Mouse (Mus musculus) gastrocnemius, postnatal 36 days (tissue): ENCODE data around the gene Gm1123. TPM values are rescaled to one million over a fixed set of nuclear protein-coding genes. Genes with fewer than 3 reads are reported as not detected.

Experiments used
- DNase-seq, 2 experiments: peaks; one replicate each; pipeline ENCODE4 v3.0.0; 2022
- intact Hi-C: fragments of 180-260 bp; cut with DNase I; formaldehyde crosslinking; loops from one replicate; pipeline ENCODE4 v1.15.1; 2025
- total RNA-seq, 2 experiments: library from RNA; stranded (reverse); gene quantifications; 2 replicates each; pipeline ENCODE4 v1.2.3; 2021

The Gm1123 gene
- total RNA-seq, 2 experiments from 2014 or later = not detected

DNA sequence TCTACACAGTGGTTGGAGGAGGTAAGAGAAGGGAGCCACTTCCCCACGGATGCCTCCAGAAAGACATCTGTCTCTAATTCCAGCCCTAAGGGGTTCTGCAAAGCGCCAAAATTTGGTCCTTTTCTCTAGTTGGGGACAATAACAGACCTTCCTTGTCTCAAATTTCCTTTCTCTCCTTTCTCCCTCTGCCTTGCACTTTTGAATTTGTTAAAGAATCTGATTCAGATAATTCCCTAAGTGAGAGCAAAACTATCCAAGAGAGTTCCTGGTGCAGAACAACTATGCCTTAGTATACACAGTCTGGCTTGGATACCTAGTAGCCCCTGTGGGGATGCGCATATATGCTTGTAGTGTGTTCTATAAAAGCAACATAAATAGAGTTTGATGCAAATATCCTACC is 75.7 kb downstream of the Gm1123 start:
- intact Hi-C loops = loop anchor here (10.0 kb wide), 1 partner anchor 345 kb away; no protein-coding TSS in a partner anchor
- DNase-seq = no peak

DNA sequence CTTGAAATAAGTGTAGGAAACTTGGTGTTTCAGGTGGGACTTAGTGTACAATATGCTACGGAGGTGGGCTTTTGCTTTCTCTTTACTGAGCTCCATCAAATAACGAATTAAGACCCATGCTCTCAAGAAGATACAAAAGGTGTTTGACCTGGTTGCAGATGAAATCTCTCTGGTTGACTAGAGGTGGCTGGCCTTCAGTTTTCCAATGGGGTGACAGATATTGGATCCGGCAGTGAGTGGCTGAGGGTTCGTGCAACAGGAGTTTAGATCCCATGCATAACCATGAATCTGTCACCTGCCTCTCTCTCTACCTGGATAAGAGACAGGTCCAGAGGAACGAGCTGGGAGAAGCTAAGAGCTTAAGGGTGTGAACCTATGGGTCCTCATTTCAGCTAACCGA is 76.9 kb downstream of the Gm1123 start:
- no peak for DNase-seq
- intact Hi-C loops = no loop called here

DNA sequence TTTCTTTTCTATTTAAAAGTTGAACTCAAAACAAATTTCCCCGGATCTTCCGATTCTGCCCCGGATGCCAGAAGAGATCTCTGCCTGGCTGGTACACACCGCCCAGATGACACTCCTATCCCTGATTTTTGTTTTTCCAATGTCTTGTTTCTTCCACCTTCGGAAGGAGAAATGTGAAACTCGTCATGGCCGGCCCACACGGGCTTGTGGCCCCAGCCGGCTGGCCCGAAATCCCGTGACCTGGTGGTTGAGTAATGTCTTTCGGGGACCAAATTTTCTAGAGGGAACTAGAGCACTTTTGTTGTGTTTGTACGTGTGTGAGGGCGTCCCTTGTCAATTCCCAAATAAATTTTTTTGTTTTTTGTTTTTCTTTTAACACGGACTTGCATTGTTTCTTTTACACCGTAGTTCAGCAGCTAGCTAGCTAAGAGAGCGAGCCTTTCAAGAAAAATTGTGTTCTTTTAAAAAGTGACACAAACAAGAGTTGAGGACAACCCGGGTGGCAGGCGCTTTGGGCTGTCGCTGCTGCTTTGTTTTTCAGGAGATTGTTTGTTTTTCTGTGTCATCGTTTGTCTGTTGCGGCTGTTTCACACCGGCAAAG is 77.7 kb downstream of the Gm1123 start:
- DNase-seq = no peak
- intact Hi-C loops = no loop called here

Other genes with a start within 250 kb of the Gm1123 start
- gene Prr23a1, start 193.2 kb downstream of the Gm1123 start, total RNA-seq = not detected
- gene Prr23a2, start 179.2 kb downstream of the Gm1123 start, total RNA-seq = not detected
- gene Prr23a3, start 170.9 kb downstream of the Gm1123 start, total RNA-seq = not detected
- not detected for gene 7420426K07Rik, start 132.6 kb downstream of the Gm1123 start, total RNA-seq
- not detected for gene Foxl2, start 80.4 kb downstream of the Gm1123 start, total RNA-seq
- gene Faim, start 49.3 kb downstream of the Gm1123 start, total RNA-seq = 1 to 10 TPM; 1.4 to 1.8 TPM
- gene Pik3cb, start 104.9 kb upstream of the Gm1123 start, total RNA-seq = 1 to 10 TPM; 5.1 to 5.2 TPM
- gene Faiml, start 201.5 kb upstream of the Gm1123 start, total RNA-seq = not detected
- 1 to 10 TPM; 2.0 to 3.1 TPM for gene Cep70, start 207.7 kb upstream of the Gm1123 start, total RNA-seq